Mouse (Mus musculus) heart, adult 2 months (tissue): ENCODE results near the gene Grap. TPM values are rescaled to one million over a fixed set of nuclear protein-coding genes. Genes with fewer than 3 reads are reported as not detected.

Experiments
- DNase-seq, 2 experiments: peaks; one replicate each; pipeline ENCODE4 v3.0.0; 2021
- H3K27ac ChIP-seq: fragments of 200-600 bp; 2 replicates; pipeline ENCODE4 v1.8.1; 2022
- H3K27me3 ChIP-seq: fragments of 200-500 bp; 2 replicates; pipeline ENCODE4 v1.6.1; 2012; ENCODE audit warnings: mild to moderate bottlenecking, low read length, inconsistent platforms, mixed read lengths; ENCODE audit not compliant: control insufficient read depth, insufficient read depth
- H3K36me3 ChIP-seq: fragments of 200-500 bp; 2 replicates; pipeline ENCODE4 v1.6.1; 2012; ENCODE audit warnings: low read length, inconsistent platforms; ENCODE audit not compliant: control insufficient read depth, insufficient read depth
- H3K4me1 ChIP-seq: fragments of 200-500 bp; 2 replicates; pipeline ENCODE4 v1.6.1; 2011; ENCODE audit warnings: low read length; ENCODE audit not compliant: control insufficient read depth, insufficient read depth
- H3K4me3 ChIP-seq: fragments of 200-600 bp; 2 replicates; pipeline ENCODE4 v1.8.1; 2022
- H3K79me2 ChIP-seq: fragments of 200-500 bp; replicated peaks from 2 replicates; pipeline ENCODE4 v1.6.1; 2012; ENCODE audit warnings: mild to moderate bottlenecking, inconsistent platforms, low read length, moderate library complexity, mixed read lengths; ENCODE audit not compliant: control insufficient read depth, insufficient read depth
- H3K9ac ChIP-seq: fragments of 200-500 bp; 2 replicates; pipeline ENCODE4 v1.6.1; 2012; ENCODE audit warnings: low read depth, mild to moderate bottlenecking, control low read depth, inconsistent platforms, low read length, mixed read lengths
- CTCF ChIP-seq: fragments of 200-600 bp; IDR thresholded peaks from 2 replicates; pipeline ENCODE4 v1.8.1; 2022; ENCODE audit warnings: antibody characterized with exemption, mild to moderate bottlenecking, moderate library complexity
- EP300 ChIP-seq: fragments of 200-500 bp; IDR thresholded peaks from 2 replicates; pipeline ENCODE4 v1.6.1; 2011; ENCODE audit warnings: low read depth, low read length, control low read depth; ENCODE audit not compliant: insufficient read depth
- POLR2A ChIP-seq: fragments of 200-500 bp; IDR thresholded peaks from 2 replicates; pipeline ENCODE4 v1.6.1; 2011; ENCODE audit warnings: mild to moderate bottlenecking, low read depth, low read length, control low read depth; ENCODE audit not compliant: insufficient read depth
- WGBS: fragments of 180-500 bp; shearing (Covaris S2); methylation state at CpG from one replicate; pipeline ENCODE4 v1.1.7; 2018; 5-methylcytosine and 5-hydroxymethylcytosine counted together
- intact Hi-C: fragments of 180-260 bp; cut with DNase I; formaldehyde crosslinking; loops from one replicate; pipeline ENCODE4 v1.15.1; 2025
- long read RNA-seq: library from polyadenylated mRNA; stranded (forward); transcript quantifications from one replicate; pipeline ENCODE4 v2.0.0, GENCODE M21; 2021
- polyA plus RNA-seq: library from polyadenylated mRNA; depleted of rRNA; stranded (reverse); fragments of >200 nt; gene quantifications from 2 replicates; pipeline ENCODE4 v1.2.3, GENCODE M21; 2012; rRNA removed
- total RNA-seq, 2 experiments: library from RNA; stranded (reverse); gene quantifications; 2 replicates each; pipeline ENCODE4 v1.2.3; 2021

Grap gene
- total RNA-seq (10 to 100 TPM; 10.6 to 11.3 TPM), polyA plus RNA-seq (10.5 and 11.7 TPM in 2 replicates)
- long read RNA-seq, transcript Grap-201 (5 exons, 1,662 nt) = major isoform, 16 of 23 reads
- long read RNA-seq, partial matches to known transcripts = 6 of 23 reads
- long read RNA-seq, other reads (novel, unspliced or antisense) = 1 of 23 reads

DNA sequence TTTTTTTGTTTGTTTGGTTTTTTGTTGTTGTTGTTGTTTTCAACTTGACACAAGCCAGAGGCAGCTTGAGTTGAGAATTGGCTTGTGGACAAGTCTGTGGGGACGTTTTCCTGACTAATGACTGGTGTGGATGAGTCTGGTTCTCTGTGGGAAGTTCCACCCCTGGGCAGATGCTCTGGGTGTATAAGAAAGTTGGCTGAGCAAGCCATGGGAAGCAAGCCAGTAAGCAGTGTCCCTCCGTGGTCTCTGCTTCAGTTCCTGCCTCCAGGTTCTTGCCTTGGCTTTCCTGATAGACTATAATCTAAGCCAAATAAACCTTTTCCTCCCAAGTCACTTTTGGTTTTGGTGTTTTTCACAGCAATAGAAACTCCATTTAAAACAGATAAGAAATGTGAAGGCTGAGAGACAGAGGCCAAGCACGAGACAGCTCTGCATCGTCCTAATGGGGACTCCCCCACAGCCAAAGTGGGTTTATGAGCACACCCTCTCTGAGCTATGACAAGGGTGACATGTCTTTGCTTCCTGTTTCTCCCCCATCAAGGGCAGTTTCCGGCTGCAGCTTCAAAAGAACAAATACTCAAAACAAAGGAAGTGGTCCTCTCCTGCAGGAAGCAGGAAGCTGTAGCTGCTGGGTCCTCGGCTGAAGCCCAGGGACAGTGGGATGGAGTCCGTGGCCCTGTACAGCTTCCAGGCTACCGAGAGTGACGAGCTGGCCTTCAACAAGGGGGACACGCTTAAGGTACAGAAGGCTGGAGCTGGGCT, at the start of gene Grap:
Grap (plus strand) TSS at position 580 of the 762 bp plus-strand sequence.
- peaks cover 10% of the 10 kb centered on the region for H3K4me1 ChIP-seq
- no peaks in the 10 kb centered on the region for H3K79me2 ChIP-seq
- peak; percentile 65 to 71 for DNase-seq
- TF ChIP-seq POLR2A = peak; percentile 66; the same call in 1 of the 2 replicates
- TF ChIP-seq CTCF = no peak
- TF ChIP-seq EP300 = peak; percentile 58; the same call in 1 of the 2 replicates
- WGBS = 31% methylated on average over 10 of the region's 10 CpGs
- intact Hi-C loops = no loop called here
- H3K27me3 ChIP-seq = no peaks in the 10 kb centered on the region
- peak within 1 kb of the TSS; percentile 54 for H3K9ac ChIP-seq
- H3K4me3 ChIP-seq = peak within 1 kb of the TSS; percentile 59
- no peaks in the 10 kb centered on the region for H3K36me3 ChIP-seq
- peak within 1 kb of the TSS; percentile 81 for H3K27ac ChIP-seq

DNA sequence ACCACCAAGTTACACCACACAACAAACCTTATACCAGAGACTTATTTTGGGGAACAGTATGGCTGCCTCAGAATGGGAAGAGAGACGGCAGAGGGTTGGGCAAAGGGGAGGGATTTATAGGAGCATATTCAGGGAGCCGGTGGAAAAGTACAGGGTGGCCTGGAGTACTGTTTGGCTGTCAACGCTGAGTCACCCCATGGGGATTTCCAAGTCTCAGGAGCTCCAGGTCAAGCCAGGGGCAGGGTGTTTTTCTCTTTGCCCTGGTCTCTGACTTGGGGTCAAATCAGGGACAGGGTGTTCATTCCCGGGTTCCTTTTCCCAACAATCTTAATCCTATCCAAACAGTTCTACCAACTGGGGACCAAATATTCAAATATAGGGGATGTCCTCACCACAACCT, 45.0 kb upstream of the Grap start:
- no peak overlapping the region for H3K27ac ChIP-seq
- H3K27me3 ChIP-seq = no peaks in the 10 kb centered on the region
- WGBS = 43% methylated on average over 4 of the region's 4 CpGs
- H3K36me3 ChIP-seq = no peaks in the 10 kb centered on the region
- H3K9ac ChIP-seq = no peak overlapping the region
- DNase-seq = no peak
- no peak for TF ChIP-seq CTCF
- no peak for TF ChIP-seq EP300
- no peak for TF ChIP-seq POLR2A
- H3K79me2 ChIP-seq = no peaks in the 10 kb centered on the region
- no peak overlapping the region for H3K4me3 ChIP-seq
- H3K4me1 ChIP-seq = no peaks in the 10 kb centered on the region
- intact Hi-C loops = no loop called here

DNA sequence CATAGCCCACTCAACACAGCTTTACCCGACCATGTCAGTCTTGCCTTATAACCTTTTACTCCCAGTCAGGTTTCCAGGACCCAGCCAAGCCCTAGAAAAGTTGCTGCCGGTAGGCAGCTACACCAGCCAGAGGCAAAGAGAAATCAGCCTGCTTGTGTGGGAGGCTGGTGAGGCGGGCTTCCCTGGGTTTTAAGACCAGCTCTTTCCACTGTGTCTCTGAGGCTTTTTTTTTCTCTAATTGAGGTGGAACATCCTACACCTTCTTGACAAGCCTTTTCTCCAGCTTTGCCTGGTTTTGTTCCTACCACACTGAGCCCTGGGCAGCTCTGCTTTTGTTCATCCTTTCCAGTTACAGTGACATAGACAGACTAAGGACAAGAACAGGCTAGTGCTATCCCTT, 41.9 kb upstream of the Grap start:
- Histone ChIP-seq H3K27me3 (no peaks in the 10 kb centered on the region), H3K9ac (no peak overlapping the region), H3K36me3 (no peaks in the 10 kb centered on the region), H3K4me1 (peaks cover 12% of the 10 kb centered on the region), H3K4me3 (no peak overlapping the region), H3K79me2 (no peaks in the 10 kb centered on the region), H3K27ac (no peak overlapping the region; the same call in 1 of the 2 replicates)
- DNase-seq = no peak
- no peak for TF ChIP-seq CTCF
- TF ChIP-seq POLR2A = no peak
- intact Hi-C loops = no loop called here
- WGBS = 53% methylated on average over 3 of the region's 3 CpGs

DNA sequence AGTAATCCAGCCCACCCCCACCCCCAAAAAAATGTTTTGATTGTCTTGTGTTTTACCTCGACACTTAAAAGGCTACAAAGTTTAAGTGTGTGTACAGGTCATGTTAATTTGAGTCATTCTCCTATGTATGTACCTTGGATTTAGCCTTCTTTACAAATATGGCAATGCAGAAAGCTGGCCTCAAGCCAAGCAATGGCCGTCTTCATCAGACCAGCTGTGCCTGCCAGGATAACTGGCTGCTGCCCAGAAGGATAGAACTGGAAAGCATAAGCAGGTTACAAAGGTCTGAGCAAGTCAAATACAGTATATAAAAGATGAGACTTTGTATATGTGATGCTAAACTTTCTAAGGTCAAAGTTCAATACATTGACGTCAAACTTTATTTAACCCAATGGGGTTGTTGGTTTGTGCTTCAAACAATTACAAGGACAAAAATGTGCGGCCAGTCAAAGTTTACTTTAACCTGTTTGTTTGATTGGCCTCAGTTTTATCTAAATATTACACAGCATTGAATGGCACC, 40.9 kb upstream of the Grap start:
- Histone ChIP-seq H3K27me3 (no peaks in the 10 kb centered on the region), H3K4me1 (peaks cover 21% of the 10 kb centered on the region), H3K9ac (no peak overlapping the region), H3K79me2 (no peaks in the 10 kb centered on the region), H3K36me3 (no peaks in the 10 kb centered on the region; the same call in 1 of the 2 replicates), H3K27ac (no peak overlapping the region), H3K4me3 (no peak overlapping the region)
- intact Hi-C loops = no loop called here
- no peak for DNase-seq
- TF ChIP-seq CTCF (no peak), EP300 (no peak), POLR2A (no peak)
- whole genome bisulfite sequencing = 71% methylated on average over 4 of the region's 4 CpGs

DNA sequence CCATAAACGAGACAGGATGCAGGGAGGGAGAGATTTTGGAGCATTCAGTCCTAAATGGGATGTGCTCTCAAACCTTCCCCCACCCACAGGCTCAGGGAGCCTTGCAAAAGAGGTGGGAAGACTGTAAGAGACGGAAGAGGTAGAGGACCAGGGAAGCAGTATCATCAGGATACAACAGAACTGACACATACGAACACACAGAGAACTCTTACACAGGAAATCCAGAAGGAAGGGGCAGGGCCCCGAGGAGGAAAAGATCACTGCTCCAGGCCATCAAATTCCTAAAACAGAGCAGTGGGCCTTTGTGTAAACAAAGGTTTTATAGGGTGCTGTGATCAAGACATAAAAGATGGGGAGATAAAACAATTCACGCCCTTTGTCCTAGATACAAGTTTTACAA, 38.7 kb upstream of the Grap start:
- Histone ChIP-seq H3K4me3 (no peak overlapping the region), H3K27ac (peak overlapping the region; percentile 73), H3K4me1 (peaks cover 32% of the 10 kb centered on the region), H3K36me3 (peaks cover 4% of the 10 kb centered on the region; the same call in 1 of the 2 replicates), H3K79me2 (no peaks in the 10 kb centered on the region), H3K9ac (no peak overlapping the region), H3K27me3 (no peaks in the 10 kb centered on the region)
- DNase-seq = no peak
- 42% methylated on average over 5 of the region's 5 CpGs for WGBS
- TF ChIP-seq CTCF = no peak
- 0 out of 2 replicates have a peak, but pooled peaks have one; percentile 31 for TF ChIP-seq EP300
- 0 out of 2 replicates have a peak, but pooled peaks have one; percentile 8 for TF ChIP-seq POLR2A
- intact Hi-C loops = no loop called here
